Mouse (Mus musculus) ES-E14 (cell line): ENCODE data around the gene Trio.

ENCODE experiments used
- HCFC1 ChIP-seq: IDR thresholded peaks from 2 replicates; pipeline ENCODE4 v1.6.1; 2012; ENCODE audit warnings: low read length, inconsistent platforms, borderline replicate concordance; ENCODE audit not compliant: insufficient read depth
- MAFK ChIP-seq: IDR thresholded peaks from 2 replicates; pipeline ENCODE4 v1.6.1; 2014; ENCODE audit warnings: mild to moderate bottlenecking, low read depth, low read length, inconsistent platforms; ENCODE audit not compliant: insufficient read depth
- ZC3H11A ChIP-seq: IDR thresholded peaks from 2 replicates; pipeline ENCODE4 v1.6.1; 2012; ENCODE audit warnings: low read depth, mild to moderate bottlenecking, inconsistent platforms, low read length, borderline replicate concordance

GRCm38 (mm10) chr15:27981258-27981657, 44.4 kb downstream of the Trio start:
- TF ChIP-seq HCFC1 (no peak), ZC3H11A (no peak), MAFK (no peak)
